Mouse (Mus musculus) lung, adult 2 months (tissue): ENCODE data around the gene Clstn2. TPM values are rescaled to one million over a fixed set of nuclear protein-coding genes. Genes with fewer than 3 reads are reported as not detected.

Source experiments
- DNase-seq: peaks from one replicate; pipeline ENCODE4 v3.0.0; 2022
- H3K4me1 ChIP-seq: fragments of 200-500 bp; 2 replicates; pipeline ENCODE4 v1.6.1; 2011; ENCODE audit warnings: low read length; ENCODE audit not compliant: control insufficient read depth, insufficient read depth
- H3K4me3 ChIP-seq: fragments of 200-500 bp; replicated peaks from 2 replicates; pipeline ENCODE3; 2011; ENCODE audit warnings: low read depth, mild to moderate bottlenecking, control low read depth, low read length; ENCODE audit errors: extremely low read depth
- CTCF ChIP-seq: fragments of 200-500 bp; IDR thresholded peaks from 2 replicates; pipeline ENCODE4 v1.5.1; 2011; ENCODE audit warnings: mild to moderate bottlenecking, low read length, control low read depth; ENCODE audit not compliant: insufficient read depth
- POLR2A ChIP-seq: fragments of 200-500 bp; IDR thresholded peaks from 2 replicates; pipeline ENCODE4 v1.6.1; 2011; ENCODE audit warnings: low read depth, mild to moderate bottlenecking, control low read depth, low read length, borderline replicate concordance; ENCODE audit errors: extremely low read depth
- WGBS: fragments of 180-500 bp; shearing (Covaris S2); methylation state at CpG from one replicate; pipeline ENCODE4 v1.1.7; 2018; 5-methylcytosine and 5-hydroxymethylcytosine counted together
- polyA plus RNA-seq: library from polyadenylated mRNA; depleted of rRNA; stranded (reverse); fragments of >200 nt; gene quantifications from 2 replicates; pipeline ENCODE4 v1.2.3, GENCODE M21; 2012

The Clstn2 gene
- polyA plus RNA-seq, 1 experiment: 9.9 TPM

DNA sequence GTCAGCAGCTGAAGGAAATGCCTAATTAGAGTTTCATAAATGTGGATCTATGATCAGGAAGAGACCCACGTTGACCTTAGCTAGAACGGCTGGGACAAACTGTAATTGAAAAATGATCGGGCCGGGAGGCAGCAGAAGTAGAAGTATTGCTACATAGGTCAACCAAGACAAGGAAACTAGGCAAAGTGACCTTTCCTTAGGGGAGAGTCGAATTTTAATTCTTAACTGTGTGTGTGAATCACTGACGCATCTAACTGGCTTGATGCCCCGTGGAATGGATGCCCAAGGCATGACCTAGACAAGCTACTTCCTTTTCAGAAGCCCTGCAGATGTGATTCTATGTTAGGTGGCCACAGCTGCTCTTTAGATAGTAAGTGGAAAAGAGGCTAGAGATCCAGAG lies 546.2 kb downstream of the Clstn2 start:
- DNase-seq: no peak
- TF ChIP-seq POLR2A (no peak), CTCF (no peak)
- Histone ChIP-seq H3K4me3 (no peak overlapping the region), H3K4me1 (no peaks in the 10 kb centered on the region; the same call in 1 of the 2 replicates)
- WGBS: 64% methylated on average over 7 of the region's 7 CpGs

GRCm38 (mm10) chr9:97481187-97481586 lies 551.8 kb downstream of the Clstn2 start:
- 63% methylated on average over 1 of the region's 1 CpGs for WGBS
- no peak for DNase-seq
- no peak overlapping the region for H3K4me3 ChIP-seq
- TF ChIP-seq CTCF: no peak
- no peaks in the 10 kb centered on the region for H3K4me1 ChIP-seq

DNA sequence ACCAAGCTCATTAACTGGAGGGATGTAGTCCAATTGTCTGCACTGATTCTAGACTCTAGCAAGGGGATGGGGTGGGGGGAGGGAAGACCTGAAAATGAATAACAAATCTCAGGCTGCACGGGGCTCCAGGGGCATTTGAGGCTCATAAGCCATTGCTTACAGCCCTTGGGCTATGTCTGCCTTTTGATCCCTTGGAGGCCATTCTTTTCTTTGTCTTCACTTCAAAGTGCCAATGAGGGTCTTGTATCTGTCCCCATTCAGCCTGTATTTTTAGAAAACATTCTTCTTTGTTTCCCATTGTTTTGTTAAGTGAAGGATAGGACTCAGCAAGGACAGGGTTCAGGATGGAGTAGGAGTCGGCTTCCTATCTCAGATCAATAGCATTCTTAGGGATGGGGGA lies 556.0 kb downstream of the Clstn2 start:
- H3K4me3 ChIP-seq: no peak overlapping the region
- no peak for TF ChIP-seq POLR2A
- no peak for TF ChIP-seq CTCF
- WGBS: 48% methylated on average over 2 of the region's 2 CpGs
- no peaks in the 10 kb centered on the region for H3K4me1 ChIP-seq
- DNase-seq: no peak

DNA sequence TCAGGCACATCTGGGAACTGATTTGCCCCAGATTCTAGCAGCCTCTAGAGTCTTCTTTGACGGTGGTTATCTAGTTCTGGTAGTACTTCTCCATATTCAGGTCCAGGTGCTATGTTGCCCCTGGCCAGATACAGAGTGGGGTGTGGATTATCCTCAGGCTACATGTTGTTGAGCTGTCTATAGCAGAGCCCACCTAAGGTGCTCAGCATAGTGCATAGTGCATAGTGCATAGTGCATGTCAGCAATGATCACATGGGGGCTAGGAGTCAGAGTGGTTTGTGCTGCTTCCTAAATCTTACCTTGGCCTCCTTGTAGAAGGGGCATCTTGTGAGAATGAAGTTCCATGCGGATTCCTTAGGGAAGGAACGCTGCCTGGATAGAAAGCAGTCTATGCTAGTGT lies 556.5 kb downstream of the Clstn2 start:
- no peak overlapping the region for H3K4me3 ChIP-seq
- WGBS: 81% methylated on average over 3 of the region's 3 CpGs
- no peak for DNase-seq

DNA sequence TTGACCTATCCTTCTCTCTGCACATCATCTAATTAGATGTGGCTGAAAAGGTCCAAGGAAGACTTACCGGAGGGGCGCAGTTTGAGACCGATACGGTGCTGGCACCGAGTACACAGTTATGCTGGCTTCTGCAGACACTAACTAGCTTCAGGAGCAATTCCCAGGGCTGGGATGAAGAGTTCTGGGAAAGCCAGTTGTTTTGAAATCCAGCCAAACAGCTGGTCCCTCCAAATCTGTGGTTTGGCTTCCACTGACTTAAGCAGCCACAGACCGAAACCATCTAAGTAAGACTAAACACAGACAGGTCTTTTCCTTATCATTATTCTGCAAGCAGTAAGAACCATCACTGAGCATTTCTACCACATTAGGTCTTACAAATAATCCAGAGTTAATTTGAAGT lies 558.1 kb downstream of the Clstn2 start:
- WGBS: 71% methylated on average over 6 of the region's 6 CpGs
- TF ChIP-seq POLR2A (no peak), CTCF (no peak)
- H3K4me3 ChIP-seq: no peak overlapping the region
- DNase-seq: no peak
- H3K4me1 ChIP-seq: no peaks in the 10 kb centered on the region

More for the DNA sequence above, 556.5 kb downstream of the Clstn2 start:
- TF ChIP-seq CTCF (no peak), POLR2A (no peak)
- no peaks in the 10 kb centered on the region for H3K4me1 ChIP-seq

- no peak for DNase-seq
- H3K4me3 ChIP-seq: no peak overlapping the region
- TF ChIP-seq CTCF (no peak), POLR2A (no peak)
- 77% methylated on average over 7 of the region's 7 CpGs for WGBS
- H3K4me1 ChIP-seq: no peaks in the 10 kb centered on the region
Observed at GRCm38 (mm10) chr9:97471014-97471591, 561.9 kb downstream of the Clstn2 start.

GRCm38 (mm10) chr9:97460452-97460851 lies 572.5 kb downstream of the Clstn2 start:
- WGBS: 69% methylated on average over 6 of the region's 6 CpGs
- no peak for DNase-seq
- Histone ChIP-seq H3K4me3 (no peak overlapping the region), H3K4me1 (no peaks in the 10 kb centered on the region)
- TF ChIP-seq POLR2A (no peak), CTCF (no peak)

GRCm38 (mm10) chr9:97459745-97460144 lies 573.2 kb downstream of the Clstn2 start:
- WGBS: 68% methylated on average over 4 of the region's 4 CpGs
- no peak for DNase-seq
- Histone ChIP-seq H3K4me1 (no peaks in the 10 kb centered on the region), H3K4me3 (no peak overlapping the region)
- TF ChIP-seq POLR2A (no peak), CTCF (no peak)

GRCm38 (mm10) chr9:97449316-97450050 lies 583.5 kb downstream of the Clstn2 start:
- WGBS: 62% methylated on average over 13 of the region's 13 CpGs

GRCm38 (mm10) chr9:97439872-97440636 lies 592.9 kb downstream of the Clstn2 start:
- WGBS: 58% methylated on average over 7 of the region's 7 CpGs
- no peak for TF ChIP-seq POLR2A
- no peak for TF ChIP-seq CTCF
- DNase-seq: no peak

More at GRCm38 (mm10) chr9:97449316-97450050, 583.5 kb downstream of the Clstn2 start:
- TF ChIP-seq CTCF (no peak), POLR2A (no peak)
- H3K4me1 ChIP-seq: no peaks in the 10 kb centered on the region
- H3K4me3 ChIP-seq: no peak overlapping the region
- no peak for DNase-seq

More at GRCm38 (mm10) chr9:97439872-97440636, 592.9 kb downstream of the Clstn2 start:
- Histone ChIP-seq H3K4me1 (no peaks in the 10 kb centered on the region), H3K4me3 (no peak overlapping the region)
